Mouse (Mus musculus): ENCODE measurements around the gene Cfap97.

DNA sequence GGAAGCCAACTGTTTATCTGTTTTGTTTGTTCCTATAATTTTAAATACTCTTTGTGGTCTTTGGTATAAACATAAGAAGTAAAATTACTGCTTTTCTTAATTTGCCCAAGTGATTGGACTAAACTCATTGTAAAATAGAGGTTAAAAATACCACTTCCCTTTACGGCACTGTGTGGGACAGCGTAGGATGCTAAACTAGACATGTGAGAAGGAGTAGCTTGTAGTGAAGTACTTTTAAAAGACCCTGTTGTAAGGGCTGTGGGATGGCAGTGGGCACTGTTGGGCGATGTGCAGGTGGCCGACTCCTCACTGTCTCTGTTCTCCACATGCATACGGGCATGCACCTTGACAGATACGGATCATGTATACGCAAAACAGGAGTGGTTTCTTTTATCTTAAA is 28.6 kb downstream of the Cfap97 start:
- TF ChIP-seq CTCF (IDR thresholded peaks at IDR 0.05; ENCODE audit: borderline replicate concordance, insufficient read depth, low read length) (no peak), POLR2A (IDR thresholded peaks at IDR 0.05; ENCODE audit: low read depth, low read length) (no peak)
